Mouse (Mus musculus) stomach, embryonic 15.5 days (tissue): ENCODE measurements around the gene Ap1b1. TPM values are rescaled to one million over a fixed set of nuclear protein-coding genes. Genes with fewer than 3 reads are reported as not detected.

Experiments used
- ATAC-seq: fragments of 200-750 bp; cut with Nextera tagmentation; 2 replicates; pipeline ENCODE4 v1.8.0; 2017; ENCODE audit warnings: low read depth, moderate number of reproducible peaks, moderate TSS enrichment; ENCODE audit not compliant: insufficient read depth, low FRiP score
- H3K27ac ChIP-seq: fragments of 300-500 bp; sonication (generic); 2 replicates; pipeline ENCODE4 v1.5.1; 2015; ENCODE audit warnings: mild to moderate bottlenecking, inconsistent platforms
- H3K27me3 ChIP-seq: fragments of 300-500 bp; sonication (generic); replicated peaks from 2 replicates; pipeline ENCODE4 v1.6.1; 2015; ENCODE audit warnings: inconsistent platforms
- H3K36me3 ChIP-seq: fragments of 300-500 bp; sonication (generic); 2 replicates; pipeline ENCODE4 v1.6.1; 2015; ENCODE audit warnings: inconsistent platforms
- H3K4me1 ChIP-seq: fragments of 300-500 bp; sonication (generic); 2 replicates; pipeline ENCODE4 v1.6.1; 2015; ENCODE audit warnings: inconsistent platforms
- H3K4me2 ChIP-seq: fragments of 300-500 bp; sonication (generic); 2 replicates; pipeline ENCODE4 v1.6.1; 2015; ENCODE audit warnings: mild to moderate bottlenecking, inconsistent platforms
- H3K4me3 ChIP-seq: fragments of 300-500 bp; sonication (generic); replicated peaks from 2 replicates; pipeline ENCODE4 v1.5.1; 2015; ENCODE audit warnings: inconsistent platforms
- H3K9ac ChIP-seq: fragments of 300-500 bp; sonication (generic); 2 replicates; pipeline ENCODE4 v1.6.1; 2015; ENCODE audit warnings: inconsistent platforms
- H3K9me3 ChIP-seq: fragments of 300-500 bp; sonication (generic); 2 replicates; pipeline ENCODE4 v1.6.1; 2016; ENCODE audit warnings: inconsistent platforms
- WGBS: fragments of 180-500 bp; shearing (Covaris S2); methylation state at CpG from one replicate; pipeline ENCODE4 v1.1.7; 2015; 5-methylcytosine and 5-hydroxymethylcytosine counted together
- polyA plus RNA-seq: library from polyadenylated mRNA; unstranded; fragments of >200 nt; fragmentation: Nextera tagmentation; extraction: Ambion mirVana; gene quantifications from 2 replicates; pipeline ENCODE4 v1.2.1, GENCODE M21; 2015

Ap1b1 gene
- polyA plus RNA-seq, 1 experiment from 2014 or later: 57.5 TPM

- Histone ChIP-seq H3K4me1 (peaks cover 3% of the 10 kb centered on the region; the same call in 1 of the 2 replicates), H3K4me3 (no peak overlapping the region), H3K27me3 (no peaks in the 10 kb centered on the region), H3K4me2 (no peak overlapping the region), H3K9me3 (no peaks in the 10 kb centered on the region), H3K27ac (no peak overlapping the region), H3K9ac (no peak overlapping the region), H3K36me3 (peaks cover 10% of the 10 kb centered on the region)
- no peak for ATAC-seq
- 68% methylated on average over 1 of the region's 1 CpGs for WGBS
Measured at GRCm38 (mm10) chr11:5011480-5011879, 24.9 kb downstream of the Ap1b1 start.

- Histone ChIP-seq H3K4me1 (peaks cover 3% of the 10 kb centered on the region; the same call in 1 of the 2 replicates), H3K27me3 (no peaks in the 10 kb centered on the region), H3K4me2 (no peak overlapping the region), H3K9ac (no peak overlapping the region), H3K9me3 (no peaks in the 10 kb centered on the region), H3K4me3 (no peak overlapping the region), H3K36me3 (peaks cover 17% of the 10 kb centered on the region), H3K27ac (no peak overlapping the region)
- WGBS: 84% methylated on average over 5 of the region's 5 CpGs
- no peak for ATAC-seq
Measured at GRCm38 (mm10) chr11:5012213-5012715, 25.6 kb downstream of the Ap1b1 start.

GRCm38 (mm10) chr11:5015720-5016119 lies 29.1 kb downstream of the Ap1b1 start:
- Histone ChIP-seq H3K9me3 (no peaks in the 10 kb centered on the region), H3K4me1 (no peaks in the 10 kb centered on the region), H3K4me2 (no peak overlapping the region), H3K9ac (no peak overlapping the region), H3K27me3 (no peaks in the 10 kb centered on the region), H3K4me3 (no peak overlapping the region), H3K27ac (no peak overlapping the region), H3K36me3 (peaks cover 38% of the 10 kb centered on the region)
- no peak for ATAC-seq
- WGBS: 56% methylated on average over 2 of the region's 2 CpGs

- Histone ChIP-seq H3K4me3 (no peak overlapping the region), H3K27ac (no peak overlapping the region), H3K36me3 (peaks cover 38% of the 10 kb centered on the region), H3K9me3 (no peaks in the 10 kb centered on the region), H3K4me2 (no peak overlapping the region), H3K27me3 (no peaks in the 10 kb centered on the region), H3K9ac (no peak overlapping the region), H3K4me1 (no peaks in the 10 kb centered on the region)
- no peak for ATAC-seq
- 94% methylated on average over 5 of the region's 5 CpGs for WGBS
Measured at GRCm38 (mm10) chr11:5016286-5016685, 29.7 kb downstream of the Ap1b1 start.

GRCm38 (mm10) chr11:5017506-5017905 lies 30.9 kb downstream of the Ap1b1 start:
- Histone ChIP-seq H3K9ac (no peak overlapping the region), H3K4me2 (no peak overlapping the region), H3K4me1 (no peaks in the 10 kb centered on the region), H3K27ac (no peak overlapping the region), H3K9me3 (no peaks in the 10 kb centered on the region), H3K4me3 (no peak overlapping the region), H3K36me3 (peaks cover 44% of the 10 kb centered on the region), H3K27me3 (no peaks in the 10 kb centered on the region)
- 69% methylated on average over 6 of the region's 6 CpGs for WGBS
- ATAC-seq: no peak

- no peak overlapping the region for H3K4me2 ChIP-seq
- no peak overlapping the region for H3K4me3 ChIP-seq
- no peak for ATAC-seq
- H3K4me1 ChIP-seq: no peaks in the 10 kb centered on the region
- no peaks in the 10 kb centered on the region for H3K9me3 ChIP-seq
- H3K27me3 ChIP-seq: no peaks in the 10 kb centered on the region
- H3K36me3 ChIP-seq: peaks cover 41% of the 10 kb centered on the region
- no peak overlapping the region for H3K9ac ChIP-seq
- no peak overlapping the region for H3K27ac ChIP-seq
- 90% methylated on average over 1 of the region's 1 CpGs for WGBS
Measured at GRCm38 (mm10) chr11:5025108-5025507, 38.5 kb downstream of the Ap1b1 start.

- Histone ChIP-seq H3K36me3 (peaks cover 32% of the 10 kb centered on the region), H3K27ac (no peak overlapping the region), H3K9ac (no peak overlapping the region), H3K4me2 (no peak overlapping the region), H3K9me3 (no peaks in the 10 kb centered on the region), H3K4me1 (no peaks in the 10 kb centered on the region), H3K27me3 (no peaks in the 10 kb centered on the region), H3K4me3 (no peak overlapping the region)
- ATAC-seq: no peak
- WGBS: 95% methylated on average over 7 of the region's 7 CpGs
Measured at GRCm38 (mm10) chr11:5028228-5028627, 41.6 kb downstream of the Ap1b1 start.

- Histone ChIP-seq H3K27me3 (no peaks in the 10 kb centered on the region), H3K4me1 (no peaks in the 10 kb centered on the region), H3K4me3 (no peak overlapping the region), H3K36me3 (peaks cover 31% of the 10 kb centered on the region), H3K9me3 (no peaks in the 10 kb centered on the region), H3K9ac (no peak overlapping the region), H3K27ac (no peak overlapping the region), H3K4me2 (no peak overlapping the region)
- WGBS: 92% methylated on average over 10 of the region's 10 CpGs
- ATAC-seq: no peak
Measured at GRCm38 (mm10) chr11:5032706-5033105, 46.1 kb downstream of the Ap1b1 start.

- Histone ChIP-seq H3K27me3 (no peaks in the 10 kb centered on the region), H3K36me3 (peaks cover 31% of the 10 kb centered on the region), H3K4me2 (no peak overlapping the region), H3K4me3 (no peak overlapping the region), H3K4me1 (no peaks in the 10 kb centered on the region), H3K27ac (no peak overlapping the region), H3K9me3 (no peaks in the 10 kb centered on the region), H3K9ac (no peak overlapping the region)
- 83% methylated on average over 3 of the region's 3 CpGs for WGBS
- ATAC-seq: no peak
Measured at GRCm38 (mm10) chr11:5033136-5033535, 46.5 kb downstream of the Ap1b1 start.

GRCm38 (mm10) chr11:5035421-5035820 lies 48.8 kb downstream of the Ap1b1 start:
- H3K9ac ChIP-seq: no peak overlapping the region
- no peaks in the 10 kb centered on the region for H3K4me1 ChIP-seq
- no peaks in the 10 kb centered on the region for H3K9me3 ChIP-seq
- no peak overlapping the region for H3K4me3 ChIP-seq
- H3K4me2 ChIP-seq: no peak overlapping the region
- WGBS: 89% methylated on average over 4 of the region's 4 CpGs
- no peak for ATAC-seq
- H3K27me3 ChIP-seq: no peaks in the 10 kb centered on the region
- H3K27ac ChIP-seq: no peak overlapping the region
- peaks cover 29% of the 10 kb centered on the region for H3K36me3 ChIP-seq

GRCm38 (mm10) chr11:5037146-5037854 lies 50.7 kb downstream of the Ap1b1 start:
- H3K27ac ChIP-seq: no peak overlapping the region
- no peaks in the 10 kb centered on the region for H3K27me3 ChIP-seq
- H3K4me3 ChIP-seq: no peak overlapping the region
- no peak for ATAC-seq
- 79% methylated on average over 8 of the region's 8 CpGs for whole genome bisulfite sequencing
- H3K4me2 ChIP-seq: no peak overlapping the region
- H3K4me1 ChIP-seq: no peaks in the 10 kb centered on the region
- no peak overlapping the region for H3K9ac ChIP-seq
- no peaks in the 10 kb centered on the region for H3K9me3 ChIP-seq
- H3K36me3 ChIP-seq: peaks cover 35% of the 10 kb centered on the region

- Histone ChIP-seq H3K9ac (no peak overlapping the region), H3K4me1 (no peaks in the 10 kb centered on the region), H3K27ac (no peak overlapping the region), H3K36me3 (peaks cover 14% of the 10 kb centered on the region), H3K27me3 (no peaks in the 10 kb centered on the region), H3K4me2 (no peak overlapping the region), H3K4me3 (no peak overlapping the region), H3K9me3 (no peaks in the 10 kb centered on the region)
- 95% methylated on average over 5 of the region's 5 CpGs for WGBS
- ATAC-seq: no peak
Measured at GRCm38 (mm10) chr11:5040585-5040984, 54.0 kb downstream of the Ap1b1 start.
